In the genomic region with DNA sequence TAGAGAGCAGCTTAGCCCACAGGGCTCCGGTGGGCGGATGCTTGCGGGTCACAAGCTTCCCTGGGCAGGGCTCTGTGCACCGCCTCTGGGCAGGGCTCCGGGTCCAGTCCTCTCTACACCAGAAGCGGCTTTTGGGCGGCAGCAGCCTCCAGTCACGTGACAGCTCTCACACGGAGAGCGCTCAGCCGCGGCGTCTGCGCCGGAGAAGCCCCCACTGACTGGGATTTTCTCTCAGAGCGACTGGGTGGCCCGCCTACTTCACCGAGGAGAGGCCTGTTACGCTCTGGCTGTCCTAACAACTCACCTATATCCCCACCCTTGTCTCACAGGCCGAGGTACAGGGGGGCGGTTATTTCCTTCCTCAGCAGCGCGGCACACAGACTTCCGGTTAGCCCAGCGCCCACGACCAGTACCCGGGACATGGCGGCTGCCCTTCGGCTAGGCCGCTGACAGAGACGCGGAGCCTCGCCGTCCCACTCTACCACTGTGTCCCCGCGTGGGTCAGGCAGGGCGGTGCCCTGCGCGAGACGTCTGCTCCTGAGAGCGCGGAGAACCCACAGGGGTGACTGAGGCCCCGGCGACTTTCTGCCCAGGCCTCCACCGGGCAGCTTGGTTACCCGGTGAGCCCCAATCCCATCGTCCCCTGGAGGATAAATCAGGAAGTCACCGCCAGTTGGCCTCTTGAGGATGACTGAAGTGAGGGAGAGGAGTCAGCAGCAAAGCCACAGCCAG, we compare ENCODE assay signal across 8 mouse cellular contexts. TPM values are rescaled to one million over a fixed set of nuclear protein-coding genes. Genes with fewer than 3 reads are reported as not detected.
DNase-seq lines count a peak whose midpoint lies in the region; ATAC-seq and TF ChIP-seq lines count a peak whose summit lies in the region.

TSS of gene Rnls (minus strand) at position 645 of the 732 bp plus-strand sequence.

- intact Hi-C loops in heart, postnatal 14 days (cut with DNase I) = no loop called here

- peak within 1 kb of the TSS; percentile 84 for H3K4me2 ChIP-seq in forebrain, embryonic 15.5 days (replicated peaks)
- peak within 1 kb of the TSS; percentile 74 for H3K4me2 ChIP-seq in liver, embryonic 16.5 days (ENCODE audit: low read depth, low read length)
- peak within 1 kb of the TSS; percentile 67 for H3K4me2 ChIP-seq in neural tube, embryonic 12.5 days (replicated peaks)
- peak within 1 kb of the TSS; percentile 78 for H3K4me2 ChIP-seq in stomach, postnatal 0 days (replicated peaks; ENCODE audit: low read depth)

- no peaks in the 10 kb centered on the region for H3K9me3 ChIP-seq in ES-Bruce4 (replicated peaks; ENCODE audit: control insufficient read depth, insufficient read depth, low read length, poor library complexity, severe bottlenecking)
- H3K9me3 ChIP-seq in forebrain, embryonic 15.5 days = no peaks in the 10 kb centered on the region; the same call in 1 of the 2 replicates
- no peaks in the 10 kb centered on the region for H3K9me3 ChIP-seq in liver, embryonic 16.5 days (replicated peaks; ENCODE audit: control insufficient read depth, low read length)
- no peaks in the 10 kb centered on the region for H3K9me3 ChIP-seq in neural tube, embryonic 12.5 days
- no peaks in the 10 kb centered on the region for H3K9me3 ChIP-seq in stomach, postnatal 0 days (ENCODE audit: control insufficient read depth, low read length)

- no peak for TF ChIP-seq POLR2A in ES-Bruce4 (IDR thresholded peaks at IDR 0.05; ENCODE audit: insufficient read depth, low read length)

- H3K4me1 ChIP-seq in ES-Bruce4 (ENCODE audit: control insufficient read depth, insufficient read depth, low read length) = no peaks in the 10 kb centered on the region
- H3K4me1 ChIP-seq in forebrain, embryonic 15.5 days = no peaks in the 10 kb centered on the region
- no peaks in the 10 kb centered on the region for H3K4me1 ChIP-seq in liver, embryonic 16.5 days (ENCODE audit: control insufficient read depth, low read depth, low read length)
- 0 out of 2 replicates have a peak, but pooled peaks cover 2% of the 10 kb centered on the region for H3K4me1 ChIP-seq in neural tube, embryonic 12.5 days
- no peaks in the 10 kb centered on the region for H3K4me1 ChIP-seq in stomach, postnatal 0 days (replicated peaks; ENCODE audit: control insufficient read depth, insufficient read depth)

- peak; percentile 87 to 91 for DNase-seq in cerebellum, adult 18-20 months
- peak; percentile 86 to 87 for DNase-seq in heart, postnatal 14 days
- DNase-seq in large intestine, adult 2 months (ENCODE audit: low read depth, low spot score) = peak; percentile 53
- DNase-seq in stomach, postnatal 0 days (ENCODE audit: low spot score) = peak; percentile 89

- H3K9ac ChIP-seq in ES-Bruce4 (ENCODE audit: low read depth, poor library complexity, severe bottlenecking) = peak within 1 kb of the TSS; percentile 66
- peak within 1 kb of the TSS; percentile 96 for H3K9ac ChIP-seq in forebrain, embryonic 15.5 days (replicated peaks)
- H3K9ac ChIP-seq in liver, embryonic 16.5 days (ENCODE audit: low read depth, low read length) = peak within 1 kb of the TSS; percentile 71
- peak within 1 kb of the TSS; percentile 79 for H3K9ac ChIP-seq in neural tube, embryonic 12.5 days
- peak within 1 kb of the TSS; percentile 86 for H3K9ac ChIP-seq in stomach, postnatal 0 days (ENCODE audit: low read length)

- no peak within 1 kb of the TSS for H3K27ac ChIP-seq in ES-Bruce4 (ENCODE audit: insufficient read depth, low read length)
- H3K27ac ChIP-seq in forebrain, embryonic 15.5 days (replicated peaks) = peak within 1 kb of the TSS; percentile 92
- peak within 1 kb of the TSS; percentile 53 for H3K27ac ChIP-seq in liver, embryonic 16.5 days (ENCODE audit: low read length)
- peak within 1 kb of the TSS; percentile 80 for H3K27ac ChIP-seq in neural tube, embryonic 12.5 days
- peak within 1 kb of the TSS; percentile 89 for H3K27ac ChIP-seq in stomach, postnatal 0 days (replicated peaks)

- WGBS in forebrain, embryonic 15.5 days = under 1% methylated on average over 48 of the region's 48 CpGs
- WGBS in large intestine, adult 2 months = under 1% methylated on average over 48 of the region's 48 CpGs
- 2% methylated on average over 48 of the region's 48 CpGs for WGBS in liver, embryonic 16.5 days (ENCODE audit: insufficient replicate concordance)
- WGBS in neural tube, embryonic 12.5 days = 1% methylated on average over 48 of the region's 48 CpGs
- WGBS in stomach, postnatal 0 days = under 1% methylated on average over 48 of the region's 48 CpGs

- no peak for TF ChIP-seq CTCF in ES-Bruce4 (IDR thresholded peaks at IDR 0.05; ENCODE audit: low read depth, low read length)
- TF ChIP-seq CTCF in stomach, postnatal 0 days (IDR thresholded peaks at IDR 0.05; ENCODE audit: low read depth) = peak; percentile 24; the same call in 1 of the 2 replicates

- ATAC-seq in forebrain, embryonic 15.5 days (replicated peaks) = peak; percentile 99
- ATAC-seq in liver, embryonic 16.5 days (ENCODE audit: low read depth) = peak; percentile 97
- ATAC-seq in neural tube, embryonic 12.5 days (ENCODE audit: low FRiP score, low read depth) = peak; percentile 99
- ATAC-seq in stomach, postnatal 0 days (ENCODE audit: low FRiP score, low TSS enrichment) = peak; percentile 98

- no peaks in the 10 kb centered on the region for H3K27me3 ChIP-seq in ES-Bruce4 (ENCODE audit: control insufficient read depth, insufficient read depth, low read length, poor library complexity, severe bottlenecking)
- no peaks in the 10 kb centered on the region for H3K27me3 ChIP-seq in forebrain, embryonic 15.5 days
- H3K27me3 ChIP-seq in liver, embryonic 16.5 days (ENCODE audit: control insufficient read depth, insufficient read depth, low read depth, low read length) = no peaks in the 10 kb centered on the region
- H3K27me3 ChIP-seq in neural tube, embryonic 12.5 days (replicated peaks) = no peaks in the 10 kb centered on the region
- H3K27me3 ChIP-seq in stomach, postnatal 0 days (ENCODE audit: control insufficient read depth, insufficient read depth, low read length) = no peaks in the 10 kb centered on the region

- TF ChIP-seq EP300 in ES-Bruce4 (IDR thresholded peaks at IDR 0.05; ENCODE audit: insufficient read depth, low read depth, low read length) = no peak
- no peak for TF ChIP-seq EP300 in stomach, postnatal 0 days (optimal IDR thresholded peaks at IDR 0.05)

- peak within 1 kb of the TSS; percentile 82 for H3K4me3 ChIP-seq in ES-Bruce4 (ENCODE audit: low read depth, low read length)
- H3K4me3 ChIP-seq in forebrain, embryonic 15.5 days = peak within 1 kb of the TSS; percentile 79
- H3K4me3 ChIP-seq in liver, embryonic 16.5 days (ENCODE audit: low read depth, low read length) = peak within 1 kb of the TSS; percentile 65
- peak within 1 kb of the TSS; percentile 58 for H3K4me3 ChIP-seq in neural tube, embryonic 12.5 days
- H3K4me3 ChIP-seq in stomach, postnatal 0 days (ENCODE audit: low read depth, low read length) = peak within 1 kb of the TSS; percentile 62

- no peaks in the 10 kb centered on the region for H3K36me3 ChIP-seq in ES-Bruce4 (ENCODE audit: control insufficient read depth, insufficient read depth, low read length, poor library complexity, severe bottlenecking)
- no peaks in the 10 kb centered on the region for H3K36me3 ChIP-seq in forebrain, embryonic 15.5 days
- H3K36me3 ChIP-seq in liver, embryonic 16.5 days (ENCODE audit: control insufficient read depth, insufficient read depth) = no peaks in the 10 kb centered on the region
- no peaks in the 10 kb centered on the region for H3K36me3 ChIP-seq in neural tube, embryonic 12.5 days
- H3K36me3 ChIP-seq in stomach, postnatal 0 days (ENCODE audit: control insufficient read depth, insufficient read depth, low read length) = no peaks in the 10 kb centered on the region

RNA-seq across cellular contexts. Expression of gene Rnls, which starts in this region (rescaled TPM):
- 0.43 and 0.49 TPM in 2 replicates for polyA plus RNA-seq in ES-Bruce4 (2011; ENCODE audit: insufficient read depth, insufficient read length, low read depth, missing spikeins)
- 7.7 and 8.4 TPM in 2 replicates for polyA plus RNA-seq in forebrain, embryonic 15.5 days (2015; fragmentation: Nextera tagmentation; extraction: Ambion mirVana)
- 10 to 100 TPM; 12.8 to 14.8 TPM for total RNA-seq in heart, postnatal 14 days (2021)
- polyA plus RNA-seq in large intestine, adult 2 months (2012; rRNA removed) = 0.71 and 1.8 TPM in 2 replicates
- polyA plus RNA-seq in liver, embryonic 16.5 days (2015; fragmentation: Nextera tagmentation; extraction: Ambion mirVana) = 1.0 and 1.3 TPM in 2 replicates
- polyA plus RNA-seq in neural tube, embryonic 12.5 days (2016; fragmentation: Nextera tagmentation; extraction: Ambion mirVana) = 8.2 and 8.7 TPM in 2 replicates
- 5.2 and 5.5 TPM in 2 replicates for polyA plus RNA-seq in stomach, postnatal 0 days (2015; fragmentation: Nextera tagmentation; extraction: Ambion mirVana)
